Mouse (Mus musculus) liver, embryonic 14.5 days (tissue): ENCODE measurements around the gene Mkrn2. TPM values are rescaled to one million over a fixed set of nuclear protein-coding genes. Genes with fewer than 3 reads are reported as not detected.

Experiments
- ATAC-seq: fragments of 200-750 bp; cut with Nextera tagmentation; 2 replicates; pipeline ENCODE4 v1.8.0; 2017; ENCODE audit warnings: moderate number of reproducible peaks, mild to moderate bottlenecking, moderate library complexity; ENCODE audit not compliant: insufficient read depth
- DNase-seq, 3 experiments: peaks; one replicate each; pipeline ENCODE4 v3.0.0-alpha.2; 2012 to 2013; ENCODE audit warnings: low read depth in 3 of 3, low spot score in 3 of 3
- H3K27ac ChIP-seq: fragments of 300-500 bp; sonication (generic); 2 replicates; pipeline ENCODE4 v1.5.1; 2014; ENCODE audit warnings: moderate library complexity, mild to moderate bottlenecking, control low read depth, inconsistent platforms
- H3K27me3 ChIP-seq: fragments of 300-500 bp; sonication (generic); 2 replicates; pipeline ENCODE4 v1.6.1; 2014; ENCODE audit warnings: mild to moderate bottlenecking, low read length, moderate library complexity; ENCODE audit not compliant: control insufficient read depth, insufficient read depth
- H3K36me3 ChIP-seq: fragments of 300-500 bp; sonication (generic); replicated peaks from 2 replicates; pipeline ENCODE4 v1.6.1; 2014; ENCODE audit warnings: low read depth; ENCODE audit not compliant: control insufficient read depth, insufficient read depth
- H3K4me1 ChIP-seq, 2 experiments: fragments of 200-500 bp in 1 of 2; fragments of 300-500 bp in 1 of 2; sonication (generic) in 1 of 2; replicated peaks; 2 replicates each; pipeline ENCODE4 v1.6.1; 2012 to 2014; ENCODE audit warnings: antibody characterized with exemption in 1 of 2, inconsistent platforms in 1 of 2, low read length in 1 of 2; ENCODE audit not compliant: control insufficient read depth in 2 of 2, insufficient read depth in 2 of 2
- H3K4me2 ChIP-seq: fragments of 300-500 bp; sonication (generic); 2 replicates; pipeline ENCODE4 v1.6.1; 2014; ENCODE audit warnings: low read depth, mild to moderate bottlenecking, control low read depth, moderate library complexity
- H3K4me3 ChIP-seq, 2 experiments: fragments of 200-500 bp in 1 of 2; fragments of 300-500 bp in 1 of 2; sonication (generic) in 1 of 2; 2 replicates each; pipeline ENCODE4 v1.5.1; 2012 to 2014; ENCODE audit warnings: low read depth in 2 of 2, low read length in 2 of 2, mild to moderate bottlenecking in 2 of 2, control low read depth in 1 of 2, inconsistent platforms in 1 of 2, moderate library complexity in 1 of 2; ENCODE audit not compliant: insufficient read depth in 1 of 2
- H3K9ac ChIP-seq: fragments of 300-500 bp; sonication (generic); replicated peaks from 2 replicates; pipeline ENCODE4 v1.6.1; 2014; ENCODE audit warnings: mild to moderate bottlenecking, control low read depth, moderate library complexity
- H3K9me3 ChIP-seq: fragments of 300-500 bp; sonication (generic); 2 replicates; pipeline ENCODE4 v1.6.1; 2016; ENCODE audit warnings: low read length, mixed read lengths; ENCODE audit not compliant: control insufficient read depth
- CTCF ChIP-seq: IDR thresholded peaks from 2 replicates; pipeline ENCODE4 v1.5.1; 2016; ENCODE audit warnings: antibody characterized with exemption, low read depth, control low read depth
- EP300 ChIP-seq: IDR thresholded peaks from 2 replicates; pipeline ENCODE4 v1.6.1; 2016; ENCODE audit warnings: antibody characterized with exemption, low read depth
- WGBS: fragments of 180-500 bp; shearing (Covaris S2); extraction: QIAGEN DNeasy Blood & Tissue Kit; methylation state at CpG from one replicate; pipeline ENCODE4 v1.1.7; 2014; ENCODE audit not compliant: insufficient replicate concordance; 5-methylcytosine and 5-hydroxymethylcytosine counted together
- polyA plus RNA-seq, 2 experiments: library from polyadenylated mRNA; depleted of rRNA in 1 of 2; stranded (reverse) in 1 of 2; unstranded in 1 of 2; fragments of >200 nt; fragmentation: Nextera tagmentation in 1 of 2; extraction: Ambion mirVana in 1 of 2; gene quantifications; 2 replicates each; pipeline versions ENCODE4 v1.2.1 to v1.2.3; 2012 to 2014

Gene Mkrn2
- polyA plus RNA-seq, 2 experiments, result 8.9 to 9.4 TPM

DNA sequence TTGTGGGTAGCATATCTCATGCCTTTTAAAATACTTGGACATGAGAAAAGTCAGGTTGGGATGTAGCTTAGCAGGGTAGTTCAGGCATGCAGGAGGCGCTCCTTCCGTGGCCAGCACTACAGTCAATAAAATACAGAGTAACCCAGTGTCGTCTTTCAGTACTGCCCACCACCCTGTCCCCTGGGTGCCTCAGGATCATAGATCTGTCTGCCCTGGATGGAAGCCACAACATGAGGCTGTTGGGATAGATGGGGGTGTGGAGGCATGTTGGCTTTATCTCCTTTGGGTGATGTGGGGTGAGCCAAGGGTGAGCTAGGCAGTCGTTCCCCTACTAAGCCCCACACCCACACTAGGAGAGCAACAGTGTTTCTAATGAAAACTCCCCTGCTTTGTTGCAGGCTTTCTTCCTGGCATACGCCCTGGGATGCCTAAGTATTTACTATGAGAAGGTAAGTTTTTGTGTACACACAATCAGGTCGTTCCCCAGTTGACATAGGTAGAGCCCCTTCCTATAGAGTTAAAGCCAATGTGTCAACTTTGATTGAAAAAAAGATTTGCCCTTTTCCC lies 36.1 kb upstream of the Mkrn2 start:
- peaks cover 5% of the 10 kb centered on the region for H3K36me3 ChIP-seq

DNA sequence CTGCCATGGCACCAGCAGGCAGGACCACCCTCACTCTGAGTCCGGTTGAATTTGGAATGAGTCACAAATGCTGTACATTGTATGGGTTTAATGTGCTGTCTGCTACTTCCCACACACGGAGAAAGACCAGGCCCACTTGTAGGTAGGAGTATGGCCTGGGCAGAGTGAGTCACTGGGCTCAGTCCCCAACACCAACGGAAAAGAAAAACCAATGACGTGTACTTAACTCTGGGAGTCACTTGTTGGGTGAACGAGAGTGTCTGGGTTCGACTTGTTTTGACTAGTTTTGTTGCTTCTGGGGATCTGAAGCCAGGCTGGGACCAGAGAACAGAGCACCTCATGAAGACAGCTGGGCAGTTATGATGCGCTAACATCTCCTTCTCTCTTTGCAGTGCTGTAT lies 27.5 kb upstream of the Mkrn2 start:
- no peak overlapping the region for H3K4me2 ChIP-seq
- TF ChIP-seq CTCF (no peak), EP300 (no peak)
- no peaks in the 10 kb centered on the region for H3K27me3 ChIP-seq
- H3K9me3 ChIP-seq, result no peaks in the 10 kb centered on the region
- no peak overlapping the region for H3K4me3 ChIP-seq
- no peak for ATAC-seq
- no peak overlapping the region for H3K27ac ChIP-seq
- no peaks in the 10 kb centered on the region for H3K4me1 ChIP-seq
- H3K36me3 ChIP-seq, result peaks cover 4% of the 10 kb centered on the region; the same call in 1 of the 2 replicates
- DNase-seq, result no peak
- WGBS, result 80% methylated on average over 7 of the region's 7 CpGs
- H3K9ac ChIP-seq, result no peak overlapping the region

More for the DNA sequence above, 36.1 kb upstream of the Mkrn2 start:
- DNase-seq (no peak), ATAC-seq (no peak)
- Histone ChIP-seq H3K27me3 (no peaks in the 10 kb centered on the region), H3K4me3 (no peak overlapping the region), H3K9ac (no peak overlapping the region), H3K4me1 (no peaks in the 10 kb centered on the region), H3K9me3 (no peaks in the 10 kb centered on the region), H3K4me2 (no peak overlapping the region), H3K27ac (no peak overlapping the region)
- no peak for TF ChIP-seq CTCF
- no peak for TF ChIP-seq EP300
- WGBS, result 74% methylated on average over 6 of the region's 6 CpGs

DNA sequence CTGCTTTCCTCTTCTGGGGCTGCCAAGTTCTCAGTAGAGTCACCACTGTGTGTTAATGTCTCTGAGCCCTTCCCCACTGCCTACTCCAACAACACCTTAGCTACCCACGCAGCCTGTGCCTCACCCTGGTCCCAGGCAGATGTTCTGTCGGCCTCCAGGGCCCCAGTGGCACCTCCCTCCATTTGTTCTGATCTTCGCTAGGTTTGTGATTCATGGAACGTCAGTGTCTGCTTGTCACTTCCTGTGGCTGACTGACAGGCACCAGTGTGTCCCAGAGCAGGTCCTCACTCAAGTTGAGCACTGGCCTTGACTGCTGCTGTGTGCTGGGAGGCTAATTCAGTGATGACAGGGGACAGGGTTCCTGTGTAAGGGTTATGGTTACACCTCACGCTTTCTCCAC lies 24.3 kb upstream of the Mkrn2 start:
- Histone ChIP-seq H3K27ac (no peak overlapping the region), H3K36me3 (peaks cover 3% of the 10 kb centered on the region; the same call in 1 of the 2 replicates), H3K4me1 (no peaks in the 10 kb centered on the region), H3K9ac (no peak overlapping the region), H3K9me3 (no peaks in the 10 kb centered on the region), H3K4me3 (no peak overlapping the region), H3K27me3 (no peaks in the 10 kb centered on the region), H3K4me2 (no peak overlapping the region)
- DNase-seq, result no peak
- TF ChIP-seq EP300 (no peak), CTCF (no peak)
- 64% methylated on average over 5 of the region's 5 CpGs for WGBS
- no peak for ATAC-seq

DNA sequence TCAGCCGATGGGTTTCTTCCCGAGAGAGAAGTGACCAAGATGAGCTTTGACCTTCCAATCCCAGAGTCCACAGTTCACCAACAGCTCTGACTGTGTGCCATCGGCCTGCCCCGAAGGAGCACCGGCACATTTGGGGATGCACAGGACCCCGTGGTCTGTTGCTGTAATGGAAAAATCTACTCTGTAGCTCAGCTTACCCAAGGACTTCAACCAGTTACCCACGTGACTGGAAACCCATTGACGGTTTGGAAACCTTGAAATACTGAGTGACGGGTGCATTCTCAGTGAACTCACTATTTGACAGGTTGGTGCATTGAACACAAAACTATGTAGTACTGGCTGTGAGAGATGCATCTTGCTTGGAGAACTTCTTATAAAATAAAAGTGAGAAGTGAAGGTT lies 23.8 kb upstream of the Mkrn2 start:
- DNase-seq (no peak), ATAC-seq (no peak)
- 84% methylated on average over 9 of the region's 9 CpGs for WGBS
- Histone ChIP-seq H3K4me3 (no peak overlapping the region), H3K4me2 (no peak overlapping the region), H3K36me3 (peaks cover 3% of the 10 kb centered on the region; the same call in 1 of the 2 replicates), H3K27ac (no peak overlapping the region), H3K27me3 (no peaks in the 10 kb centered on the region), H3K9ac (no peak overlapping the region), H3K9me3 (no peaks in the 10 kb centered on the region), H3K4me1 (no peaks in the 10 kb centered on the region)
- TF ChIP-seq EP300 (no peak), CTCF (no peak)

GRCm38 (mm10) chr6:115580810-115581209 lies 20.9 kb upstream of the Mkrn2 start:
- WGBS, result 56% methylated on average over 3 of the region's 3 CpGs
- H3K4me3 ChIP-seq, result no peak overlapping the region
- H3K9ac ChIP-seq, result no peak overlapping the region
- H3K27me3 ChIP-seq, result no peaks in the 10 kb centered on the region
- no peaks in the 10 kb centered on the region for H3K4me1 ChIP-seq
- H3K9me3 ChIP-seq, result no peaks in the 10 kb centered on the region
- H3K4me2 ChIP-seq, result no peak overlapping the region
- no peak for ATAC-seq
- H3K36me3 ChIP-seq, result 0 out of 2 replicates have a peak, but pooled peaks cover 3% of the 10 kb centered on the region
- H3K27ac ChIP-seq, result no peak overlapping the region
- TF ChIP-seq EP300 (no peak), CTCF (no peak)
- no peak for DNase-seq
